Mouse (Mus musculus) thymus, adult 2 months (tissue): ENCODE measurements around the gene Slc6a11.

Source experiments
- CTCF ChIP-seq: fragments of 200-500 bp; IDR thresholded peaks from 2 replicates; pipeline ENCODE4 v1.5.1; 2012; ENCODE audit warnings: mild to moderate bottlenecking, control low read depth, low read length, moderate library complexity, borderline replicate concordance; ENCODE audit not compliant: control insufficient read depth, poor library complexity, insufficient read depth; ENCODE audit errors: extremely low read depth
- POLR2A ChIP-seq: fragments of 200-500 bp; IDR thresholded peaks from 2 replicates; pipeline ENCODE4 v1.6.1; 2012; ENCODE audit warnings: mild to moderate bottlenecking, low read length, control low read depth, moderate library complexity; ENCODE audit not compliant: control insufficient read depth, poor library complexity, insufficient read depth; ENCODE audit errors: extremely low read depth

- TF ChIP-seq POLR2A: no peak
- TF ChIP-seq CTCF: no peak
Measured at GRCm38 (mm10) chr6:114238892-114239644, 108.0 kb downstream of the Slc6a11 start.
